Mouse (Mus musculus): Measurements from ENCODE around the gene Dnaaf1.

The Dnaaf1 gene

DNA sequence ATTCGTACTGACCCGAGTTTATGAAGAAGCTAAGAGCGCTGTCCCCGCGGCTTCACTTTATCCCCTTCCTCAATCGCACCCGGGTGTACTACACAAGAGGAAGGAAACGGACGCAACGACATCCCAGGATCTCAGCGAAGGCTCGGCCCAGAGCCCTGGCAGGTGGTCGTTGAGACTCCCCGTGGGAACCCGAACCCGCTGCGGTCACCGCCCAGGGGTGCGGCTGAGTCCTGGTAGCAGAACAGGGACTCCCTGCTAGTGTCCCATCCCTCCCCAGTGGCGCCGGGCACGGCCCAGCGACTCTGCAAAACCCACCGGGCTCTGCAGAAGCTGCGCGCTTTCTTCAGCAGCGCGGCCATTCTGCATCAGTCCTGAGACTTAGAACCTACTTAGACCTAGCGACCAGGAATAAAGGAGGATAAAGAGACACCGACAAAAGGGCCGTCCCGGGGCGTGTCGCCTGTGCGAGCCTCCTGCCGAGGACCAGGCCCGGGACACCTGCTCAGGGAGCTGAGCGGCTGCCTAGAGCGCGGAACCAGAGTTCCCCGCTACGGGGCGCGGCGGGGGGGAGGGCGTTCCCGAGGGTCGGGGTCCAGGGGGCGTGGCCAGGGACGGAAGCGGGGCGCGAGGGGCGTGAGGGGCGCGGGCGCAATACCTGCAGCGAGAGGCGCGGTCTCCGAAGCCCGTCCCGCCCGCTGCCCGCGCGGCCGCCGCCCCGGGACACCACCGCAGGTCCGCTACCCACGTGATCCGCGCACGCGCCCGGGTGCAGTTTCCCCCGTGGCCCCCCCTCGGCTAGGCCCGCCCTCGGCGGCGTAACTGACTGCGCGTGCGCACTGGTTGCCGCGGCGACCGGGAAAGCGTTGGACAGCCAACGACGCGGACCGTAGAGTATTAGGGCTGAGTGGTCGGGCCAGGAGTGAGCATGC lies at the start of gene Dnaaf1, which contains the start of gene Hsdl1:
TSS of gene Dnaaf1 (plus strand) at position 799 of the 929 bp plus-strand sequence.
TSS of gene Hsdl1 (minus strand) at position 747 of the 929 bp plus-strand sequence.
- DNase-seq: peak; percentile 96

DNA sequence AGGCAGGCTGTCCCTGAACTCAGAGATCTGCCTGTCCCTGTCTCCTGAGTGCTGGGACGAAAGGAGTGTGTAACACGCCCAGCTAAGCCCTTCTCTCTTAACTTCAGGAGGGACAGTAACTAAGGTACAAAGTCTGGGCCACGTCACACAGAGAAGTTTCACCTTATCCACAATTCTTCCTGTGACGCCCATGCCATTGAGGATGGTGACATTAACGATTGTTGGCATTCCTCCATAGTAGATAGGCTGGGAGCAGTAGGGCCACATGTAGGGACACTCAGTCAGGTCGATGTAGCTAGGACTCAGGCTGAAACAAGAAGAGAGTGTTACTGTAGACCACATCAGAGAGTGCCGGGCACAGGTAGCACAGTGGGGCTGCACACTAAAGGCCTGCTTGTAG lies 46.3 kb upstream of the Dnaaf1 start:
- no peak for DNase-seq

DNA sequence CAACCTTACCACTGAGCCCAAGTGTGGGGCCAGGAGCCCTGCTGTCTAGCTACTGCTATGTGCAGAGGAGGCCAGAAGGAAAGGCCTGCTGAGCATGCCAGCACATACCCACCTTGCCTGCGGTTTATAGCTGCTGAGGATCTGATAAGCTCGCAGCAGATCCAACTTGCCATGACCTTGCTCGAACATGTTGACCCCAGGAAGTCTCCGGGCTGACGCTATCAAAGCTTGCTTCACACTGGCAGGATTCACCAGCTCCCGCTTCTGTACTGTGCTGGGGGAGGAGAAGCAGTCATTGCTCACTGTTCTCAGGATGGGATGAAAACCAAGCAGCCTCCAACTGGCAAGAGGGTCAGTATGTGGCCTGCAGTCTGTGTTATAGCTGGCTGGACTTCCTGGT lies 44.1 kb upstream of the Dnaaf1 start:
- DNase-seq: no peak

DNA sequence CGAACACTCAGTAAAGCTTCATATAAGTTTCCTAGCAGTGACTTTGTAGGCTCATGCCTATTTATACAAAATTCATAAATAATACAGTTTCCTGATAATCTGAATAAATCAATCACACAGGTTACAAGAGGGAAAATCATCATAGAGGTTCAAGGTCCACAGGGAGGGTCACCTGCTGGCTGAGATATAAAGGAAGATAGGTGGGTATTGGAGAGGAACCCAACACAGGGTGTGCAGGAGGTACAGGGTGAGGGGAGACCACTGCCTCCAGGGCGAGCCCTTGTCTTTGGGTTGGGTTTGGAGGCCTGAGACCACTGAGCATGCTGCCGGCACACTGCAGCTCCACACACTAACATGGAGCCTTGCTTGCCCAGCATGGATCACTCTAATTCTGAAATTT lies 43.6 kb upstream of the Dnaaf1 start:
- no peak for DNase-seq

DNA sequence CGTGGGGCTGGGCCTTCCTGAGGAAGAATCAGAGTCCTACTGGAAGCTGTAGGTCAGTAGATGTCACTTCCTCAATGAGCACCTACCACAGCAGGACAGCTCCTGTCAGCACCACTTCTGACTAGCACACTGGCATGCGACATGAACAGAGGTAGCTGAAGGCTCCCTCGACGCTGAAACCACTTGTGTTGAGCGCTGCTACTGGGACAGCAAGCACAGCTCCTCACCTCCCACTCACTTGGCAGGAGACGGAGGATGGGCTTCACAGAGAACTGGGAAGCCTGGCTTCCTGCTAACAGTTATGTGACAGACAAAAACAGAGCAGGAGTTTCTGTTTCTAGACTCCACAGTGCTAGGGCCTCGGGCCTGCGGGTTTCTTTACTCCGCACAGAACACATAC lies 43.1 kb upstream of the Dnaaf1 start:
- DNase-seq: no peak

DNA sequence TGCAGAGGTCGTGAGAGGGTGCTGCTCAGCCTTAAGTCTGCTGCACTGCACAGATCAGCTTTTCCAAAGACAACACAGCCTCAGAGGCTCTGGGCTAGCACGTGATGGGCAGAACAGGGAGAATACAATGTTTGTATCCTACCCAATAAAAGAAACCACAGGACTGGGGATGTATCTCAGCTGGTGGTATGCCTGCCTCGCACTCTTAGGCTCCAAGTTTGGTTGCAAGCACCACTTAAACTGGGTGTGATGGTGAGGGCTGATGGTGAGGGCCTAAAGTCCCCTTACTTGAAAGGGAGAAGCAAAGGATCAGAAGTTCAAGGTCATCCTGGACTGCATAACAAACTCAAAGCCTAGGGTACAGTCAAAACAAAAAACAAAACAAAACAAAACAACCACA lies 30.4 kb upstream of the Dnaaf1 start:
- DNase-seq: no peak

DNA sequence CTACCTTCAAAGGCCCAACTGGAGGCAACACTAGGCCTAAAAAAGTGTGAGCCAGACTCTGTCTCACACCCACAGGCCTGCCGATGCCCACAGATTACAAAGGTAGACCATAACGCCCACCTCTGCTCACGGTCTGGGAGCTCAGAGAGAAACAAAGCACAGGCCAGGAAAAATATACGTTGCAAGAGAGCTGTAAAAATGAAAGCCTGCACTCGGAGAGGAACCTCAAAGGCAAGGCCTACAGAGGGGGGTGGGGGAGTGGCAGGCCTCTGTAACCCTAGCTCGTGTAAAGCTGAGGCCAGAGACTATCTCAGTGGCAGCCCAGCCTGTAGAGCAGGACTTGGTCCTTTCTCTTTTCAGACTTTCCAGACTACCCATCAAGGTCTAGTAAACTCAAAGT lies 29.9 kb upstream of the Dnaaf1 start:
- DNase-seq: no peak

DNA sequence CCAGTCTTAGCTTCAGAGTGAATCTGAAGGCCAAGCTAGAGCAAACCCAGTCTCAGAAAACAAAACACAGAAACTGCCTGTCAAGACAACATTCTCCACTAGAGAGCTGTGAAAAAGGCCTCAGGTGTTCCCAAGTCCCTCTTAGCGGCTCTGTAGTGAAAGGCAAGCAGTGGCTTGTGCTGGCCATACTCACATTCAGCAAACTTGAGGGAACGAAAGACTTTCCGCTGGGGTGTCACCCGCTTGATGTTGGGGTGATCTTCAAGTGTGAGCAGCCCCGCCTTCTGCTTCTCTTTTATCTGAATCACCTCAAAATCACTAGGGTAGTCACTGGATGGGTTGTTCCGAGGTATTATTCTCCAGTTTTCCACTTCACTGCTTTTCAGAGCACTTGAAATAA lies 29.2 kb upstream of the Dnaaf1 start:
- no peak for DNase-seq

DNA sequence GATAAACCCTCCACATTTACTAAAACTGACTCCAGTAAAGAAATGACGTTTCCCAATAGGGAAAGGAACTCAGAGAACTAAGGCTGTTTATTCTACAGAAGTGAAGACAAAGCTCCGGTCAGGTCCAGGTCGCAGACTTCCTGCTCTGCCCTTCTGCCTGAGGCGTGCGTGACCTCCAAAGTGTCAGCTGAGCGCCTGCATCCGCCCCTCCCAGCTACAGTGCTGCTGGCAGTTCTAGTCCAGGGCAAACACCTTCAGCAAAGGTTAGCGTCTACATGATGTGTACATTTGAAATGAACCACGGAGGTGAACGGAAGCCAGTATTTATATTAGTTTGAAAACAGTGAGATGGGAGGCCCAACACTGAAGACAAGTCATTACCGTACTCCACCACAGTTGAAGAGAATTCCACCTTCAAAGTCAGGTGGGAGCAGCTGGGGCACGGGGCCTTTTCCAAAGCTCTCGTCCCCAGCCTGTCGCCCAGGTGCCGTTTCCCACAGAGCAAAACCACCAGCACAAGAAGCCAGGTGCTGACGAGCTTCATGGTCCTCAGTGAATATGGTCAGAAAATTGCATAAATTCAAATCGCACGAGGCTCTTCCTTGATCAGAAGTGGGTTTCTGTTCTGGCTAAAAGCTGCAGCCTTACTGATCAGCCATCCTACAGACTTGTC lies 27.9 kb upstream of the Dnaaf1 start:
- peak; percentile 41 for DNase-seq

DNA sequence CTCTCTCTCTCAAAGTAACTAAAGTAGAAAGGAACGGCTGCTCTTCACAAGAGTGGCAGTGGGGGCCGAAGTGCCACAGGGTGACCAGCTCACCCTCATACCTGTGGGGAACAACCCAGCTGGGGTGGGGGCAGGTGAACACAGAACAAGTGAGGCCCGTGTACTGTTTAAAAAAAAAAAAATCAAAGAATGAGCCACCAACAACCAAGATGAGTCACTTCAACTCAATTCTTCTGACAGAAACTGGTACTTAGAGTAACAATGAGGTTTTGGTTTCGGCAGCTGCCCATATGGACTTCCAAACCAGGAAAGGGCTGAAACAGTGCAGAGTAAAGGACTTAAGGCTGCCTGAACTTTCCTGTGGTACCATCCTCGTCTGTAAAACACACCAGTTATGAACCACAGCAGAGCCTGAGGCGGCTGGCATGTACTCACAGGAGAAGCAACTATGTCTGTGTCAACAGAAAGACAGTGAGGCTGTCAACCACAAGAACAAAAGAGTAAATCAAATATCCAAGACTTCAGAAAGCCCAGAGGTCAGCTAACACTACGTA lies 26.4 kb upstream of the Dnaaf1 start:
- no peak for DNase-seq

DNA sequence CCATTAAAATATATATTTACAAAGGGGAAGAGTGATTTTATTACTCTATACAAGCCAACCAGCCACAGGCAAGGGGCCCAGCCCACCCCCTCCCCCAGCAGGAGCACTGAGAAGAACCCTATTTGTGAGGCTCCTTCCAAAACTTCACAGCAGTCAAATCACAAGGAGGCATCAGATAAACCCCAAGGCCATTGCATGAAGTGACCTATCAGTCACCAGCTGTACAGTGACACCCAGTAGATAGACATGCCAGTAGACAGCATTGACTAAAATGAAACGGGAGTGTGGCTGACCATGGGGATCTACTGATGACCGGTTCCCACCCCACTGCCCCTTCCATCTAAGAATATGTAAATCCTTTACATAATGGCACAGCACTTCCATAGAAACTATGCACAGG lies 22.1 kb upstream of the Dnaaf1 start:
- no peak for DNase-seq

DNA sequence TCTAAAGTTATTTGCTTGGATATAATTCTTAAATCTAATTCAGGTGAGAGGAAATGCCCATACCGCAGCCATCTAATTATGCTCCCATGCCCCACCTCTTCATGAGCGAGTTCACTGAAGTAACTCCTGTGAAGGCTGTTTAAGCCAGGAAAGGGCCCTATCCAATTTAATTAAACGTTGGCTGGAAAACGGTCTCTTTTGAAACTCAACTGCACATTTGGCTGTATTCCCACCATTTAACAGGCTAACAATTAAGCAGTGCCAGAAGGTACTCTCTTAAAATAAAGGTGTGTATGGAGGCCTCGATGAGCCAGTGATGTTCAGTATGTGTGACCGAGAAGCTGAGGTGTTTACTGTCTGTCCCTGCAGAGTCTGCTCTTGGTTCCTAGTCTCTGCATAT lies 19.2 kb upstream of the Dnaaf1 start:
- DNase-seq: no peak

DNA sequence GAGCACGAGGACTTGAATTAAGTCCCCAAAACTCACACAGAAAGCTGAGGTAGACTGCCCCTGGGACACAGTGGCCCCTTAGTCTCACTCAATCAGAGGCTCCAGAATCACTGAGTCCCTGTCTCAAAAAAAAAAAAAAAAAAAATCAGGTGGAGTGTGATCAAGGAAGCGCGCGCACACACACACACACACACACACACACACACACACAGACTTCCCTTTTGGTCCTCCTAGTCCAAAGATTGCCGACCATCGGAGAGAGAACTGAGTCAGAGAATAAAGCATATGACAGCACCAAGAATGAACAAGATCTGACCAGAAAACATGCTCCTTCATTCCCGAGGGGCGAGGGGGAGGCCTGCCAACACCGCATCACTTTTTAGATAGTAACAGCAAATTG lies 17.9 kb upstream of the Dnaaf1 start:
- no peak for DNase-seq

DNA sequence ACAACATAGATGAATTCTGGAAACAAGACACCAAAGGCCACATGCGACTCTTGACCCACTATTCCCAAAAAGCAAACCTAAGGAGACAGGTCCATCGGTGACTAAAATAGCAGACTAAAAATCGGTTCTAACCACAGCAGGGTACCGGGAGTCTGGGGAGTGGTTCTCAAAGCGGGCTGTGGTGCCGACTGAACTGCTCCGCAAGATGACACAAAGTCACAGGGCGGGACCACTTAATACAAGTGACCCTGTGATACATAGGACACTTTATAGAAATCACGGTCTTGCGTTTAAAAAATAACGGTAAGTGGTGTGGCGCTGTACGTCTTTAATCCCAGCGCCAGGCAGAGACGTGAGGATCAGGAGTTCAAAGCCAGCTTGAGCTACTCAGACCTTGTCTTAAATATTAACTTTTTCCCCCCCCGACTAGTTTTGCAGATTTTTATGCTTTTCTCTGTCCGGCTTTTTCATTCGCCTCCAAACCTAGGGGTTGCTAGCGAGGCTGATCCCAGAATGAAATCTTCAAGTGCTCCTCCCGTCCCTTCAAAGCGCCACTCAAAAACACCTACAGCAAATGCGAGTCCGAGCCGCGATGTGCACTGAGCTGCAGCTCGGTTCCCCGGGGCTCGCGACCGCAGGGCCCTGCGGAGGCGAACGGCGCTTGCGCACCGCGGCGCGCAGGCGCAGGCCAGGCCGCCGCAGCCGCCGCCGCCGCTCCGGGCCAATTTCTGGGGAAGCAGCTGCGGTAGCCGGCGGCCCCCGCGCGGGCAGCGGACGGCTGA lies 17.0 kb upstream of the Dnaaf1 start:
- DNase-seq: peak; percentile 76

DNA sequence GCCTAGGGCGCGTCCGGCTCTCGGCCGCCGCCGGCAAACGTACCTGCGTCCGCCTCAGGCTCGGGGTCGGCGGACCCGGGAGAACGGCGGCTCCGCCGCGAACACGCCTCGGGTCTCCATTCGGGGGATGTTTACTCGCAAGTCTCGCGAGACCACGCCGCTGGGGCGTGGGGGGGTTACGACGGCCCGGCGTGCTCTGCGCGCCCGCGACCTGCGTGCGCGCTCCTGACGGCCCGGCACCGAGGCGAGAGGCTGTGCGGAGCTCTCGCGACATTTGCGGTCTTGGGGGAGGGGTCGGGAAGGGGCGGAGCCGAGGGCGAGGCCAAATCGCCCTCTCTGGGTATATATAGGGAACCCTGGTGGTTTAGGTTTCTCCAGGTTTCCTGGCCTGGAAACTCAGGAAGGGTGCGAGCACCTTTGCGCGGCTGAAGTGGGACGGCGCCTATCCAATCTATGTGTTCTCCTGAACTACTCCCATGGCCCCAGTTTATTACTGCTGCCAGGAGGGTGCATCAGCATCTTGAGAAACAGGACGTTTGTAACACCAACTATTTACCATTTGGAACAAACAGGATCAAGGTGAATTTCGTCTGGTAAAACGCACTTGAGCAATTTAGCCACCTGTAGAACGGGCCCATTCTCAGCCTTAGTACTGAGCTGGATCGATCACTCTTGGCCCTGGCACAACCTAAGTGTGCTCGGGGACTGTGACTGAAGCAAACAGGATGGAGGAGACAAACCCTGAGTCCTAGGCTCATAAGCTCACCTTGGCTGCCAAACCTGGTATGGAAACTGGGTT lies 16.2 kb upstream of the Dnaaf1 start, which contains the start of gene Mbtps1:
TSS of gene Mbtps1 (minus strand) at position 133 of the 799 bp plus-strand sequence.
- peak; percentile 96 for DNase-seq

DNA sequence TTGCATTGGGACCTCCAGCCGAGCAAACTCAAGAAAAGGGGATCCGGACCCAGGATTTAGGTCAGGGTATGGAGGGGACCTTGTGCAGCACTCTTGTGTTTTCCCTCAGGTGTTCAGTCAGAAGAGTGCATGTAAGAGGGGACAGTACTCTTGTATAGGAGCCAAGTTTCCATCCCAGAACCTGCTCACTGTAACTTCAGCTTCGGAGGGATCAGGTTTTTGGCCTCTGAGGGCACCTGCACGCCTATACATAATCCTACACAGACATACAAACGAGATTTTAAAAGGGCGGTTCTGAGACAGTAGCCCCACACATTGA lies 15.7 kb upstream of the Dnaaf1 start:
- no peak for DNase-seq

DNA sequence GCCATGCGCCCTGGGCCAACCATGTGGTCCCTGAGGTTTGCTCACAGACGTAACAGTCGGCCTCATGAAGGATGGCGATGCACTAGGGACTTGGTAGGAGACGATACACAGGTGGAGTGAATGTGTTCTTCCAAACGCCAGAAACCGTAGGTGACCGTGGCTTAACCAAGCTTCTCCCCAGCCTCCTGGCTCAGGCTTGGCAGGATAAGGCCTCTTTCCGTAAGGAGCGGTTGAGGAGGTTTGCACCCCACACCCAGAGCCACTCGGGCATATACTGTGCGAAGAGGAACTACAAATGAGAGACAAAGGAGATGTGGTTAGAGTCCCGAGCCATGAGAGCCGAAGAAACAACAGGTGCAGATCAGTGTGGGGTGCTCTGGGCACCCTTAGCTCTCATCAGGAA lies 11.2 kb upstream of the Dnaaf1 start:
- DNase-seq: no peak

DNA sequence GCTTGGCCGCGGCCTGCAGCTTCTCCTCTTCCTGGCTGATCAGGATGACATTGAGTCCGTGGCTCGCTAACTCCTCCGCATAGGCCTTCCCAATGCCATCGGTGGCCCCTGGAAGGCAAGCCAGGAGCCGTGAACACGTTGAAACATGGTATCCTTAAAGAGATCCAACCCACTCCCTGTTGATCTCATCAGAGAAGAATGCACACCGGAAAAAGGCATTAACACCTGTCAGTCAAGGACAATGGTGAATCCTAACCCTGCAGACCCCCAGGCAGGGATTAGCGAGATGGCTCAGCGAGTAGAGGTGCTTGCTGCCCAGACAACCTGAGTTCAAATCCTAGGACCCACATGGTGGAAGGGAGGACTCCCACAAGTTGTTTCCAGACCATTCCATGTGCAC lies 8.7 kb upstream of the Dnaaf1 start:
- DNase-seq: no peak

DNA sequence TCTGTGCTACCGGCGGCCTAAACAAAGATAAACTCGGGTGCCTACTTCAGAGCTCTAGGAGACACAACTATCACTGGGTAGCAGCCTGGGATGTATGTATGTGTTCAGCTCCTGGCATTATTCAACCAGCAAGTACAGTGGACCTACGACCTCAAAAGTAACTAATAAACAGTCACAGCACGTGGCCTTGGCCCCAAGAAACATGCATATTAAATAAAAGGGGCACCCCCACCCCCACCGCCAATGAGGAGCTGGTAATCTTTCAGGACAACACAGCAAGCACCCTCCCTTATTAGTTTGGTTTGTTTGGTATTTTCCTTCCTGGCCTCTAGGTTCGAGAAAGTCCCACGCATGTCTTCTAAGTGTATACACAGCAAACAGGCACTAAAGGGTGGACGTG lies 6.8 kb upstream of the Dnaaf1 start:
- no peak for DNase-seq

DNA sequence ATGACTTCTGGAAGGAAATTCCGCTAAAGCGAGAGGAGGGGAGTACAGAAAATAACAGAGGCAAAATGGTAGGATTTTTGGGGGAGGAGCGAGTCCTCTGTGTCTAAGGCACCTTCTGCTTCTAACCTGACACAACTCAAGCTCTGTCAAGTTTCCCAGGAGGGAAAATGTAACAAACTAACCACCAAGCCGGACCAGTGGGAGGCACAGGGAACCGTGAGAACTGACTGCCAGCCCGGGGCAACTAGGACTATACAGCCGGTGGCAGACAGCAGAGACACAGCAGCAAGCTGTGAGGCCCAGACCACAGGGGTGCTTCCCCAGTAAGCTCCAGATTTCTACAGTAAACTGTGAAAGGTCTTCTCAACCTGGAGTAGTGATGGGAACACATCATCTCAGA lies 6.1 kb upstream of the Dnaaf1 start:
- DNase-seq: no peak

DNA sequence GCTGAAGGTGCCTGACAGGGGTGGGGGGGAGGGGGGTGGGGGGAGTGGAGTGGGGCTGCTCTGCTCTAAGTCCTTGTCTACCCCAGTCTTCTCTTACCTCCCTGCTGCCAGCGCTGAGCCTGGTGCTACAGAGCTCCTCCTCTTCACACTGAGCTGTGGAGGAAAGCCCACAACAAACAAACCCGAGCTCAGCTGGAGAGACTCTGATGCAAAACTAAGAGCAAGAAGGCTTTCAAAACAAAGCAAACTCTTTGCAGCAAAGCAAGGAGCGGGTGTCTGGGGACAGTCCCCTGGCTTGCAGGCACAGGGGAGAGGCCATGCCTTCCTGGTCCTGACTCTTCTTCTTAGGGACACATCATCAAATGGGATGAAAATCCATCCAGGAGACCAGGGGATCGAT lies 5.2 kb upstream of the Dnaaf1 start:
- peak; percentile 12 for DNase-seq

DNA sequence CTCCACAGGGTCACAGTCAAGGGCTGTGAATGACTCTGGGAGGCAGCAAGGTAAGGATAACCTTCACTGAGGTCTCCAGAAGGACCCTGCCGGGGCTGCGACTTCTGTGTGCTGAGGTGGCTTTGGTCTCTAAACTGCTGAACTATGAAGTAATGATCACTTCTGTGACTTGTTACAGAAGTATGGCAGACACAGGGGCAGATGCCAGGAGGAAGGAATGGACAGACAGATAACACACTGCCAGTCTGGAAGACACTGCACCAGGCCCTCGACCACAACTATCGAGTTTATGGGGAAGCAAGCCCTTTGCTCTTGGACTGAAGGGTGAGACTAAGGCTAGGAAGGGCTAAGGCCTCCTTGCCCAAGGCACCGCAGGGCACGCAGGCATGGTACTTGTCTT lies 3.9 kb upstream of the Dnaaf1 start:
- DNase-seq: no peak

All from lung, postnatal 36 days (tissue).